Mouse (Mus musculus) lung, postnatal 14 days (tissue): ENCODE measurements around the gene Igsf8.
A peak's percentile ranks its signal among the peaks of the same experiment; 100 is the strongest.
"Not testable (repeated sequence)": the region's sequence is repeated elsewhere in the genome, so short reads cannot be mapped to it uniquely, and the experiment has no call there.

Experiments used
- DNase-seq: peaks from one replicate; pipeline ENCODE4 v3.0.0; 2021

The Igsf8 gene

GRCm38 (mm10) chr1:172261477-172262078 lies at the start of gene Igsf8:
Gene Igsf8, plus strand, starts transcription at chr1:172261641.
- no peak for DNase-seq

GRCm38 (mm10) chr1:172212776-172213175 lies 48.7 kb upstream of the Igsf8 start:
- no peak for DNase-seq

GRCm38 (mm10) chr1:172213771-172214170 lies 47.7 kb upstream of the Igsf8 start:
- DNase-seq = no peak

- peak; percentile 49 for DNase-seq
Measured at GRCm38 (mm10) chr1:172214748-172215147, 46.7 kb upstream of the Igsf8 start.

- DNase-seq = peak; percentile 94
Measured at GRCm38 (mm10) chr1:172217148-172217547, 44.3 kb upstream of the Igsf8 start.

GRCm38 (mm10) chr1:172218164-172218910 lies 43.1 kb upstream of the Igsf8 start:
- no peak for DNase-seq

- no peak for DNase-seq
Measured at GRCm38 (mm10) chr1:172219451-172220406, 41.7 kb upstream of the Igsf8 start, which contains the start of gene Casq1. Gene Casq1, minus strand, starts transcription at chr1:172219868.

- DNase-seq = peak; percentile 78
Measured at GRCm38 (mm10) chr1:172220414-172220813, 41.0 kb upstream of the Igsf8 start.

- no peak for DNase-seq
Measured at GRCm38 (mm10) chr1:172221297-172222063, 40.0 kb upstream of the Igsf8 start.

- no peak for DNase-seq
Measured at GRCm38 (mm10) chr1:172228209-172228608, 33.2 kb upstream of the Igsf8 start.

GRCm38 (mm10) chr1:172229215-172229614 lies 32.2 kb upstream of the Igsf8 start:
- no peak for DNase-seq

GRCm38 (mm10) chr1:172240945-172241708 lies 20.3 kb upstream of the Igsf8 start:
- DNase-seq = no peak

GRCm38 (mm10) chr1:172242401-172242800 lies 19.0 kb upstream of the Igsf8 start:
- no peak for DNase-seq

- peak; percentile 56 for DNase-seq
Measured at GRCm38 (mm10) chr1:172243547-172244205, 17.8 kb upstream of the Igsf8 start.

GRCm38 (mm10) chr1:172244645-172245044 lies 16.8 kb upstream of the Igsf8 start:
- not testable (repeated sequence) for DNase-seq

- DNase-seq = no peak
Measured at GRCm38 (mm10) chr1:172247216-172247615, 14.2 kb upstream of the Igsf8 start.

GRCm38 (mm10) chr1:172247679-172248078 lies 13.8 kb upstream of the Igsf8 start:
- peak; percentile 32 for DNase-seq

- no peak for DNase-seq
Measured at GRCm38 (mm10) chr1:172258314-172258713, 3.1 kb upstream of the Igsf8 start, which contains the start of gene Atp1a4. Gene Atp1a4, minus strand, starts transcription at chr1:172258414.

- no peak for DNase-seq
Measured at GRCm38 (mm10) chr1:172271208-172271607, 9.8 kb downstream of the Igsf8 start.

GRCm38 (mm10) chr1:172271765-172272164 lies 10.3 kb downstream of the Igsf8 start:
- no peak for DNase-seq

GRCm38 (mm10) chr1:172273386-172273785 lies 11.9 kb downstream of the Igsf8 start:
- no peak for DNase-seq
